Mouse (Mus musculus): ENCODE measurements around the gene D5Ertd579e. TPM values are rescaled to one million over a fixed set of nuclear protein-coding genes. Genes with fewer than 3 reads are reported as not detected.

D5Ertd579e gene
- total and polyA plus RNA-seq, 2 experiments from 2014 or later, result 34.2 to 71.1 TPM

- Histone ChIP-seq H3K27me3 (ENCODE audit: insufficient read depth, low read length) (no peaks in the 10 kb centered on the region), H3K4me1 (ENCODE audit: insufficient read depth, low read length) (no peaks in the 10 kb centered on the region), H3K4me3 (ENCODE audit: low read depth, low read length) (no peak overlapping the region), H3K36me3 (ENCODE audit: insufficient read depth, low read length) (no peaks in the 10 kb centered on the region), H3K9ac (replicated peaks; ENCODE audit: low read length, poor library complexity, severe bottlenecking) (no peak overlapping the region), H3K27ac (ENCODE audit: low read depth, low read length) (no peak overlapping the region), H3K9me3 (ENCODE audit: low read length) (no peaks in the 10 kb centered on the region), H3K4me2 (ENCODE audit: low read depth, low read length, poor library complexity, severe bottlenecking) (no peak overlapping the region)
- no peak for TF ChIP-seq CTCF (IDR thresholded peaks at IDR 0.05)
- no peak for DNase-seq (ENCODE audit: low spot score)
- WGBS, result 79% methylated on average over 4 of the region's 4 CpGs
- ATAC-seq (ENCODE audit: low FRiP score), result no peak
Measured at GRCm38 (mm10) chr5:36729086-36729473, 33.3 kb upstream of the D5Ertd579e start.

- Histone ChIP-seq H3K27me3 (ENCODE audit: insufficient read depth, low read length) (no peaks in the 10 kb centered on the region), H3K36me3 (ENCODE audit: insufficient read depth, low read length) (no peaks in the 10 kb centered on the region), H3K9me3 (ENCODE audit: low read length) (no peaks in the 10 kb centered on the region), H3K27ac (ENCODE audit: low read depth, low read length) (no peak overlapping the region), H3K9ac (replicated peaks; ENCODE audit: low read length, poor library complexity, severe bottlenecking) (no peak overlapping the region), H3K4me1 (ENCODE audit: insufficient read depth, low read length) (no peaks in the 10 kb centered on the region), H3K4me3 (ENCODE audit: low read depth, low read length) (no peak overlapping the region), H3K4me2 (ENCODE audit: low read depth, low read length, poor library complexity, severe bottlenecking) (no peak overlapping the region)
- TF ChIP-seq CTCF (IDR thresholded peaks at IDR 0.05), result no peak
- no peak for ATAC-seq (ENCODE audit: low FRiP score)
- 80% methylated on average over 8 of the region's 8 CpGs for WGBS
- DNase-seq (ENCODE audit: low spot score), result no peak
Measured at GRCm38 (mm10) chr5:36728403-36729085, 32.7 kb upstream of the D5Ertd579e start.

GRCm38 (mm10) chr5:36727776-36728175 is 32.0 kb upstream of the D5Ertd579e start:
- no peak for TF ChIP-seq CTCF (IDR thresholded peaks at IDR 0.05)
- Histone ChIP-seq H3K4me3 (ENCODE audit: low read depth, low read length) (no peak overlapping the region), H3K9me3 (ENCODE audit: low read length) (no peaks in the 10 kb centered on the region), H3K27ac (ENCODE audit: low read depth, low read length) (no peak overlapping the region), H3K36me3 (ENCODE audit: insufficient read depth, low read length) (no peaks in the 10 kb centered on the region), H3K9ac (replicated peaks; ENCODE audit: low read length, poor library complexity, severe bottlenecking) (no peak overlapping the region), H3K27me3 (ENCODE audit: insufficient read depth, low read length) (no peaks in the 10 kb centered on the region), H3K4me1 (ENCODE audit: insufficient read depth, low read length) (no peaks in the 10 kb centered on the region), H3K4me2 (ENCODE audit: low read depth, low read length, poor library complexity, severe bottlenecking) (no peak overlapping the region)
- WGBS, result 80% methylated on average over 7 of the region's 7 CpGs
- no peak for DNase-seq (ENCODE audit: low spot score)
- ATAC-seq (ENCODE audit: low FRiP score), result no peak

- no peak overlapping the region for H3K4me2 ChIP-seq (ENCODE audit: low read depth, low read length, poor library complexity, severe bottlenecking)
Measured at GRCm38 (mm10) chr5:36727136-36727535, 31.3 kb upstream of the D5Ertd579e start.

GRCm38 (mm10) chr5:36726387-36726801 is 30.6 kb upstream of the D5Ertd579e start:
- TF ChIP-seq CTCF (IDR thresholded peaks at IDR 0.05), result no peak
- Histone ChIP-seq H3K9me3 (ENCODE audit: low read length) (no peaks in the 10 kb centered on the region), H3K4me1 (ENCODE audit: insufficient read depth, low read length) (no peaks in the 10 kb centered on the region), H3K27ac (ENCODE audit: low read depth, low read length) (no peak overlapping the region), H3K36me3 (ENCODE audit: insufficient read depth, low read length) (no peaks in the 10 kb centered on the region), H3K4me3 (ENCODE audit: low read depth, low read length) (no peak overlapping the region), H3K4me2 (ENCODE audit: low read depth, low read length, poor library complexity, severe bottlenecking) (no peak overlapping the region), H3K27me3 (ENCODE audit: insufficient read depth, low read length) (no peaks in the 10 kb centered on the region), H3K9ac (replicated peaks; ENCODE audit: low read length, poor library complexity, severe bottlenecking) (no peak overlapping the region)
- no peak for DNase-seq (ENCODE audit: low spot score)
- WGBS, result 75% methylated on average over 9 of the region's 9 CpGs
- no peak for ATAC-seq (ENCODE audit: low FRiP score)

More at GRCm38 (mm10) chr5:36727136-36727535, 31.3 kb upstream of the D5Ertd579e start:
- ATAC-seq (ENCODE audit: low FRiP score) (no peak), DNase-seq (ENCODE audit: low spot score) (no peak)
- WGBS, result 62% methylated on average over 2 of the region's 2 CpGs
- H3K27me3 ChIP-seq (ENCODE audit: insufficient read depth, low read length), result no peaks in the 10 kb centered on the region
- H3K9ac ChIP-seq (replicated peaks; ENCODE audit: low read length, poor library complexity, severe bottlenecking), result no peak overlapping the region
- no peak overlapping the region for H3K27ac ChIP-seq (ENCODE audit: low read depth, low read length)
- no peaks in the 10 kb centered on the region for H3K4me1 ChIP-seq (ENCODE audit: insufficient read depth, low read length)
- H3K4me3 ChIP-seq (ENCODE audit: low read depth, low read length), result no peak overlapping the region
- TF ChIP-seq CTCF (IDR thresholded peaks at IDR 0.05), result no peak
- no peaks in the 10 kb centered on the region for H3K9me3 ChIP-seq (ENCODE audit: low read length)
- no peaks in the 10 kb centered on the region for H3K36me3 ChIP-seq (ENCODE audit: insufficient read depth, low read length)

- Histone ChIP-seq H3K27ac (ENCODE audit: low read depth, low read length) (no peak overlapping the region), H3K4me2 (ENCODE audit: low read depth, low read length, poor library complexity, severe bottlenecking) (no peak overlapping the region), H3K27me3 (ENCODE audit: insufficient read depth, low read length) (no peaks in the 10 kb centered on the region), H3K4me3 (ENCODE audit: low read depth, low read length) (no peak overlapping the region), H3K9ac (replicated peaks; ENCODE audit: low read length, poor library complexity, severe bottlenecking) (no peak overlapping the region), H3K9me3 (ENCODE audit: low read length) (no peaks in the 10 kb centered on the region), H3K4me1 (ENCODE audit: insufficient read depth, low read length) (no peaks in the 10 kb centered on the region), H3K36me3 (ENCODE audit: insufficient read depth, low read length) (no peaks in the 10 kb centered on the region)
- no peak for ATAC-seq (ENCODE audit: low FRiP score)
- WGBS, result 60% methylated on average over 12 of the region's 12 CpGs
- TF ChIP-seq CTCF (IDR thresholded peaks at IDR 0.05), result no peak
- DNase-seq (ENCODE audit: low spot score), result no peak
Measured at GRCm38 (mm10) chr5:36725861-36726260, 30.0 kb upstream of the D5Ertd579e start.
